Mouse (Mus musculus) CH12.LX (cell line): ENCODE measurements around the gene Olfr868.

ENCODE experiments used
- CTCF ChIP-seq, 2 experiments: IDR thresholded peaks in 1 of 2; conservative IDR thresholded peaks in 1 of 2; 2 replicates each; pipeline ENCODE4 v1.5.1; 2011 to 2012; ENCODE audit warnings: low read depth in 2 of 2, low read length in 2 of 2, improper control_type of control experiment in 1 of 2, inconsistent platforms in 1 of 2, mild to moderate bottlenecking in 1 of 2, moderate library complexity in 1 of 2
- E2F4 ChIP-seq: IDR thresholded peaks from 2 replicates; pipeline ENCODE4 v1.6.1; 2011; ENCODE audit warnings: low read depth, low read length, improper control_type of control experiment; ENCODE audit not compliant: insufficient replicate concordance
- ELF1 ChIP-seq: IDR thresholded peaks from 2 replicates; pipeline ENCODE4 v1.6.1; 2014; ENCODE audit warnings: low read depth, mild to moderate bottlenecking, inconsistent platforms, low read length, improper control_type of control experiment
- HCFC1 ChIP-seq: IDR thresholded peaks from 2 replicates; pipeline ENCODE4 v1.6.1; 2012; ENCODE audit warnings: low read depth, mild to moderate bottlenecking, inconsistent platforms, low read length, improper control_type of control experiment
- MAZ ChIP-seq: IDR thresholded peaks from 2 replicates; pipeline ENCODE4 v1.6.1; 2012; ENCODE audit warnings: low read depth, mild to moderate bottlenecking, inconsistent platforms, low read length, improper control_type of control experiment, moderate library complexity
- NRF1 ChIP-seq: IDR thresholded peaks from 2 replicates; pipeline ENCODE4 v1.6.1; 2014; ENCODE audit warnings: low read depth, mild to moderate bottlenecking, inconsistent platforms, low read length, improper control_type of control experiment, moderate library complexity
- POLR2A ChIP-seq: IDR thresholded peaks from 2 replicates; pipeline ENCODE4 v1.6.1; 2011; ENCODE audit warnings: low read depth, mild to moderate bottlenecking, improper control_type of control experiment, low read length
- RCOR1 ChIP-seq: conservative IDR thresholded peaks from 2 replicates; pipeline ENCODE4 v1.6.1; 2012; ENCODE audit warnings: low read depth, mild to moderate bottlenecking, inconsistent platforms, low read length, improper control_type of control experiment
- SIN3A ChIP-seq: IDR thresholded peaks from 2 replicates; pipeline ENCODE4 v1.6.1; 2012; ENCODE audit warnings: low read length, improper control_type of control experiment, inconsistent platforms
- TBP ChIP-seq: conservative IDR thresholded peaks from 2 replicates; pipeline ENCODE4 v1.6.1; 2011; ENCODE audit warnings: low read depth, low read length, improper control_type of control experiment
- UBTF ChIP-seq: IDR thresholded peaks from 2 replicates; pipeline ENCODE4 v1.6.1; 2012; ENCODE audit warnings: low read depth, mild to moderate bottlenecking, inconsistent platforms, low read length, improper control_type of control experiment, moderate library complexity
- USF2 ChIP-seq: conservative IDR thresholded peaks from 2 replicates; pipeline ENCODE4 v1.6.1; 2011; ENCODE audit warnings: low read depth, low read length, improper control_type of control experiment
- ZNF384 ChIP-seq: IDR thresholded peaks from 2 replicates; pipeline ENCODE4 v1.6.1; 2012; ENCODE audit warnings: low read depth, low read length, improper control_type of control experiment, inconsistent platforms

DNA sequence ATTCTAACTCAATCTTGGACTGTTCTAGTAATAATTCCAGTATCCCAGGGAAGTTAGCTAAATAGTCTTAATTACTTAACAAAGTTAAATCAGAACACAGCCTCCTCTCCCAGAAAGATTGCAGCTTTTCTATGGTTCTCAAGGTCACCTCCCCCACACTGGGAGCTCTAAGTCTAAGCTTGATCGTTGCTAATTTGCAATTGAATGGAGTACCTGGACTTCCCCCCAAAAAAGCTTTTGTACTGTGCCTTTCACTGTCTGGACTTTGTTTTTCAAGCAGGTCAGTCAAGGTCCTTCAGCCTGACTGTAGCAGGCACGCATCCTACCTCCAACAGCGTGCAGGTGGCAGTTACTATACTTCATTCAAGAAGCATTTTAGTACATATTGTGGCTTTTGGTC is 28.2 kb upstream of the Olfr868 start:
- no peak for TF ChIP-seq CTCF (conservative IDR thresholded peaks at IDR 0.05 in 1 of 2, IDR thresholded peaks at IDR 0.05 in 1 of 2; ENCODE audit: low read depth in 2 of 2, low read length in 2 of 2)
- no peak for TF ChIP-seq MAZ
- TF ChIP-seq HCFC1, result no peak
- TF ChIP-seq ZNF384, result no peak
- TF ChIP-seq POLR2A, result no peak
- TF ChIP-seq RCOR1, result no peak
- no peak for TF ChIP-seq USF2
- no peak for TF ChIP-seq ELF1
- TF ChIP-seq E2F4, result no peak
- TF ChIP-seq SIN3A, result no peak
- no peak for TF ChIP-seq TBP
- no peak for TF ChIP-seq NRF1
- no peak for TF ChIP-seq UBTF
